Mouse (Mus musculus) intestine, postnatal 0 days (tissue): ENCODE measurements around the gene Gm4131. TPM values are rescaled to one million over a fixed set of nuclear protein-coding genes. Genes with fewer than 3 reads are reported as not detected.

ENCODE experiments used
- ATAC-seq: fragments of 200-750 bp; cut with Nextera tagmentation; 2 replicates; pipeline ENCODE4 v1.8.0; 2017; ENCODE audit warnings: mild to moderate bottlenecking, moderate TSS enrichment, moderate library complexity
- H3K27ac ChIP-seq: fragments of 300-500 bp; sonication (generic); 2 replicates; pipeline ENCODE4 v1.5.1; 2014; ENCODE audit warnings: mild to moderate bottlenecking, low read depth, low read length, moderate library complexity
- H3K27me3 ChIP-seq: fragments of 300-500 bp; sonication (generic); replicated peaks from 2 replicates; pipeline ENCODE4 v1.6.1; 2014; ENCODE audit warnings: low read length, mixed read lengths; ENCODE audit not compliant: control insufficient read depth, insufficient read depth
- H3K36me3 ChIP-seq: fragments of 300-500 bp; sonication (generic); 2 replicates; pipeline ENCODE4 v1.6.1; 2014; ENCODE audit warnings: mild to moderate bottlenecking, moderate library complexity; ENCODE audit not compliant: control insufficient read depth, insufficient read depth
- H3K4me1 ChIP-seq: fragments of 300-500 bp; sonication (generic); replicated peaks from 2 replicates; pipeline ENCODE4 v1.6.1; 2014; ENCODE audit warnings: antibody characterized with exemption, low read length, mixed read lengths; ENCODE audit not compliant: control insufficient read depth, insufficient read depth
- H3K4me2 ChIP-seq: fragments of 300-500 bp; sonication (generic); replicated peaks from 2 replicates; pipeline ENCODE4 v1.6.1; 2014; ENCODE audit warnings: low read depth, mild to moderate bottlenecking, moderate library complexity
- H3K4me3 ChIP-seq: fragments of 300-500 bp; sonication (generic); 2 replicates; pipeline ENCODE4 v1.5.1; 2014; ENCODE audit warnings: low read depth, low read length
- H3K9ac ChIP-seq: fragments of 300-500 bp; sonication (generic); 2 replicates; pipeline ENCODE4 v1.6.1; 2014; ENCODE audit warnings: mild to moderate bottlenecking, low read depth, low read length
- H3K9me3 ChIP-seq: fragments of 300-500 bp; sonication (generic); 2 replicates; pipeline ENCODE4 v1.6.1; 2016; ENCODE audit warnings: mixed run types; ENCODE audit not compliant: control insufficient read depth
- CTCF ChIP-seq: sonication (generic); IDR thresholded peaks from 2 replicates; pipeline ENCODE4 v1.5.1; 2016; ENCODE audit warnings: low read depth, mild to moderate bottlenecking, control low read depth, antibody characterized with exemption, moderate library complexity
- WGBS: fragments of 180-500 bp; shearing (Covaris S2); extraction: QIAGEN DNeasy Blood & Tissue Kit; methylation state at CpG from one replicate; pipeline ENCODE4 v1.1.7; 2014; 5-methylcytosine and 5-hydroxymethylcytosine counted together
- polyA plus RNA-seq: library from polyadenylated mRNA; unstranded; fragments of >200 nt; fragmentation: Nextera tagmentation; extraction: Ambion mirVana; gene quantifications from 2 replicates; pipeline ENCODE4 v1.2.1, GENCODE M21; 2015

The Gm4131 gene
- polyA plus RNA-seq, 1 experiment from 2014 or later: 0.77 TPM

GRCm38 (mm10) chr14:62506261-62506660 lies 60.5 kb downstream of the Gm4131 start:
- no peak for ATAC-seq
- Histone ChIP-seq H3K9ac (no peak overlapping the region), H3K4me2 (no peak overlapping the region), H3K27me3 (no peaks in the 10 kb centered on the region), H3K27ac (no peak overlapping the region), H3K4me1 (no peaks in the 10 kb centered on the region), H3K36me3 (no peaks in the 10 kb centered on the region), H3K4me3 (no peak overlapping the region), H3K9me3 (no peaks in the 10 kb centered on the region)
- TF ChIP-seq CTCF: no peak
- 68% methylated on average over 3 of the region's 3 CpGs for WGBS

- Histone ChIP-seq H3K4me1 (no peaks in the 10 kb centered on the region), H3K4me3 (no peak overlapping the region), H3K9me3 (no peaks in the 10 kb centered on the region), H3K9ac (no peak overlapping the region), H3K4me2 (no peak overlapping the region), H3K27me3 (no peaks in the 10 kb centered on the region), H3K27ac (no peak overlapping the region), H3K36me3 (no peaks in the 10 kb centered on the region)
- TF ChIP-seq CTCF: no peak
- ATAC-seq: no peak
- WGBS: 76% methylated on average over 7 of the region's 7 CpGs
Measured at GRCm38 (mm10) chr14:62497391-62497790, 69.3 kb downstream of the Gm4131 start.

GRCm38 (mm10) chr14:62496501-62496900 lies 70.2 kb downstream of the Gm4131 start:
- Histone ChIP-seq H3K4me1 (no peaks in the 10 kb centered on the region), H3K36me3 (no peaks in the 10 kb centered on the region), H3K27me3 (no peaks in the 10 kb centered on the region), H3K27ac (no peak overlapping the region), H3K9me3 (no peaks in the 10 kb centered on the region), H3K4me3 (no peak overlapping the region), H3K9ac (no peak overlapping the region), H3K4me2 (no peak overlapping the region)
- WGBS: 59% methylated on average over 1 of the region's 1 CpGs
- ATAC-seq: no peak
- no peak for TF ChIP-seq CTCF

- no peak for TF ChIP-seq CTCF
- no peak for ATAC-seq
- Histone ChIP-seq H3K4me1 (no peaks in the 10 kb centered on the region), H3K27me3 (no peaks in the 10 kb centered on the region), H3K4me3 (no peak overlapping the region), H3K27ac (no peak overlapping the region), H3K9ac (no peak overlapping the region), H3K9me3 (no peaks in the 10 kb centered on the region), H3K4me2 (no peak overlapping the region), H3K36me3 (no peaks in the 10 kb centered on the region)
- 75% methylated on average over 5 of the region's 5 CpGs for WGBS
Measured at GRCm38 (mm10) chr14:62493456-62493855, 73.3 kb downstream of the Gm4131 start.

GRCm38 (mm10) chr14:62492196-62492850 lies 74.4 kb downstream of the Gm4131 start:
- peak; percentile 100 for TF ChIP-seq CTCF
- H3K4me2 ChIP-seq: no peak overlapping the region
- peak; percentile 69 for ATAC-seq
- no peaks in the 10 kb centered on the region for H3K27me3 ChIP-seq
- no peak overlapping the region for H3K27ac ChIP-seq
- H3K9ac ChIP-seq: no peak overlapping the region
- H3K36me3 ChIP-seq: no peaks in the 10 kb centered on the region
- H3K9me3 ChIP-seq: no peaks in the 10 kb centered on the region
- WGBS: 33% methylated on average over 16 of the region's 16 CpGs
- no peaks in the 10 kb centered on the region for H3K4me1 ChIP-seq
- no peak overlapping the region for H3K4me3 ChIP-seq

- no peak for ATAC-seq
- WGBS: 86% methylated on average over 7 of the region's 7 CpGs
Measured at GRCm38 (mm10) chr14:62488270-62488669, 78.5 kb downstream of the Gm4131 start.

More at GRCm38 (mm10) chr14:62488270-62488669, 78.5 kb downstream of the Gm4131 start:
- TF ChIP-seq CTCF: no peak
- Histone ChIP-seq H3K27ac (no peak overlapping the region), H3K27me3 (no peaks in the 10 kb centered on the region), H3K4me2 (no peak overlapping the region), H3K4me1 (no peaks in the 10 kb centered on the region), H3K9me3 (no peaks in the 10 kb centered on the region), H3K36me3 (no peaks in the 10 kb centered on the region), H3K4me3 (no peak overlapping the region), H3K9ac (no peak overlapping the region)
